In genomic region chr3:61247344-61247743, GRCm38 (mm10) we compare ENCODE assay signal across 12 mouse cellular contexts.
A peak's percentile ranks its signal among the peaks of the same experiment; 100 is the strongest.
DNase-seq lines count a peak whose midpoint lies in the region.
"Had no signal": no experiment of that assay in that cellular context is flagged by ENCODE, and none has a peak within 500 bp of the region (broad histone marks: within the 10 kb centered on the region; RNA-seq: fewer than 3 reads in every experiment).

No protein-coding gene starts in this region.

- peak; percentile 10 for DNase-seq in gastrocnemius, adult 18-20 months (ENCODE audit: low spot score)
- no peak for DNase-seq in gastrocnemius, adult 8-10 months (ENCODE audit: low spot score in 2 of 2)
- DNase-seq in kidney, postnatal 10 days, result peak; percentile 18
- DNase-seq in kidney, postnatal 14 days, result no peak
- DNase-seq in 3T3-L1 (ENCODE audit: low read depth, low spot score), result peak; percentile 34
- peak; percentile 44 for DNase-seq in gastrocnemius, postnatal 10 days
- DNase-seq in B cell, adult 2 months, result no peak
- no peak for DNase-seq in cerebellum, adult 9-11 months
- DNase-seq: cerebellum, adult 8-10 months; kidney, adult 11 months; lung, adult 18-20 months; retina, postnatal 1 day had no signal

Comparison
In these comparisons a context has a peak if more than half of its experiments do, and no peak if none do; other contexts are left out.
1. DNase-seq: peak in gastrocnemius, adult 18-20 months (single experiment), kidney, postnatal 10 days (single experiment), 3T3-L1 (single experiment) and gastrocnemius, postnatal 10 days (single experiment); none in gastrocnemius, adult 8-10 months (0 of 2), kidney, postnatal 14 days (single experiment), B cell, adult 2 months (0 of 2) and cerebellum, adult 9-11 months (single experiment).